Mouse (Mus musculus) gastrocnemius, postnatal 36 days (tissue): Measurements from ENCODE around the gene 3830406C13Rik. TPM values are rescaled to one million over a fixed set of nuclear protein-coding genes. Genes with fewer than 3 reads are reported as not detected.
"Not testable (repeated sequence)": the region's sequence is repeated elsewhere in the genome, so short reads cannot be mapped to it uniquely, and the experiment has no call there.

Experiments used
- DNase-seq, 2 experiments: peaks; one replicate each; pipeline ENCODE4 v3.0.0; 2022
- intact Hi-C: fragments of 180-260 bp; cut with DNase I; formaldehyde crosslinking; loops from one replicate; pipeline ENCODE4 v1.15.1; 2025
- long read RNA-seq, 2 experiments: library from polyadenylated mRNA; stranded (forward); transcript quantifications; one replicate each; pipeline ENCODE4 v2.0.0; 2021
- total RNA-seq, 2 experiments: library from RNA; stranded (reverse); gene quantifications; 2 replicates each; pipeline ENCODE4 v1.2.3; 2021

The 3830406C13Rik gene
- 10 to 100 TPM; 11.6 to 12.2 TPM for total RNA-seq
- long read RNA-seq, experiment 1, transcript 3830406C13Rik-202 (5 exons, 2,452 nt) = major isoform, 9 of 17 reads
- long read RNA-seq, experiment 1, partial matches to known transcripts = 1 of 17 reads
- long read RNA-seq, experiment 1, other reads (novel, unspliced or antisense) = 3 of 17 reads
- long read RNA-seq, experiment 2, transcript 3830406C13Rik-202 (5 exons, 2,452 nt) = major isoform, 7 of 22 reads
- long read RNA-seq, experiment 2, partial matches to known transcripts = 4 of 22 reads
- long read RNA-seq, experiment 2, other reads (novel, unspliced or antisense) = 6 of 22 reads

- peak; percentile 76 for DNase-seq
- intact Hi-C loops = loop anchor here (5.0 kb wide), 1 partner anchor 42 kb away; no protein-coding TSS in a partner anchor
These were observed at the start of gene 3830406C13Rik for GRCm38 (mm10) chr14:12284141-12284912. TSS of gene 3830406C13Rik (plus strand) at chr14:12284173.

GRCm38 (mm10) chr14:12243726-12244125 is 40.2 kb upstream of the 3830406C13Rik start:
- intact Hi-C loops = loop anchor here (5.0 kb wide), 1 partner anchor 39 kb away; the partner anchor contains the start of genes 3830406C13Rik and Gm49355
- no peak for DNase-seq

GRCm38 (mm10) chr14:12276031-12276430 is 7.9 kb upstream of the 3830406C13Rik start:
- intact Hi-C loops = no loop called here
- DNase-seq = no peak

- intact Hi-C loops = loop anchor here (5.0 kb wide), 1 partner anchor 41 kb away; no protein-coding TSS in a partner anchor
These were observed 332 bp upstream of the 3830406C13Rik start, which contains the start of gene Gm49355 for GRCm38 (mm10) chr14:12283641-12284040. TSS of gene Gm49355 (plus strand) at chr14:12283976.

GRCm38 (mm10) chr14:12289747-12290146 is 5.8 kb downstream of the 3830406C13Rik start:
- DNase-seq, intact Hi-C loops: not testable (repeated sequence)

More at GRCm38 (mm10) chr14:12283641-12284040, 332 bp upstream of the 3830406C13Rik start, which contains the start of gene Gm49355:
- DNase-seq = no peak

GRCm38 (mm10) chr14:12296391-12296790 is 12.4 kb downstream of the 3830406C13Rik start:
- intact Hi-C loops = no loop called here
- DNase-seq = no peak

- intact Hi-C loops = no loop called here
- DNase-seq = no peak
These were observed 15.2 kb downstream of the 3830406C13Rik start for GRCm38 (mm10) chr14:12299171-12299570.

- no peak for DNase-seq
- intact Hi-C loops = no loop called here
These were observed 15.7 kb downstream of the 3830406C13Rik start for GRCm38 (mm10) chr14:12299654-12300053.

GRCm38 (mm10) chr14:12300275-12300674 is 16.3 kb downstream of the 3830406C13Rik start:
- intact Hi-C loops = no loop called here
- DNase-seq = no peak

GRCm38 (mm10) chr14:12300677-12301076 is 16.7 kb downstream of the 3830406C13Rik start:
- intact Hi-C loops = no loop called here

GRCm38 (mm10) chr14:12303106-12303505 is 19.1 kb downstream of the 3830406C13Rik start:
- intact Hi-C loops = no loop called here
- DNase-seq = no peak

More at GRCm38 (mm10) chr14:12300677-12301076, 16.7 kb downstream of the 3830406C13Rik start:
- DNase-seq = no peak

GRCm38 (mm10) chr14:12333622-12334021 is 49.6 kb downstream of the 3830406C13Rik start:
- intact Hi-C loops = no loop called here

GRCm38 (mm10) chr14:12334925-12335324 is 51.0 kb downstream of the 3830406C13Rik start:
- intact Hi-C loops = no loop called here
- DNase-seq = no peak

More at GRCm38 (mm10) chr14:12333622-12334021, 49.6 kb downstream of the 3830406C13Rik start:
- no peak for DNase-seq

GRCm38 (mm10) chr14:12337421-12337997 is 53.5 kb downstream of the 3830406C13Rik start:
- intact Hi-C loops = no loop called here
- DNase-seq = no peak

GRCm38 (mm10) chr14:12337998-12338809 is 54.2 kb downstream of the 3830406C13Rik start:
- intact Hi-C loops = no loop called here
- DNase-seq = no peak

GRCm38 (mm10) chr14:12338811-12339565 is 55.0 kb downstream of the 3830406C13Rik start:
- no peak for DNase-seq
- intact Hi-C loops = no loop called here

- DNase-seq = no peak
- intact Hi-C loops = no loop called here
These were observed 56.5 kb downstream of the 3830406C13Rik start for GRCm38 (mm10) chr14:12340238-12341074.

- intact Hi-C loops = no loop called here
- DNase-seq = no peak
These were observed 57.3 kb downstream of the 3830406C13Rik start for GRCm38 (mm10) chr14:12341075-12341788.
